Mouse (Mus musculus) E14TG2a.4 (cell line): ENCODE data around the gene Ptpru.

ENCODE experiments used
- CTCF ChIP-seq: conservative IDR thresholded peaks from 2 replicates; pipeline ENCODE4 v1.5.1; 2014; ENCODE audit warnings: low read length
- NANOG ChIP-seq: IDR thresholded peaks from 2 replicates; pipeline ENCODE4 v1.6.1; 2014; ENCODE audit warnings: borderline replicate concordance, low read length, mixed read lengths

- TF ChIP-seq NANOG (no peak), CTCF (no peak)
Observed at GRCm38 (mm10) chr4:131719151-131719550, 118.9 kb downstream of the Ptpru start.
